In genomic region chr11:11495697-11496096, GRCm38 (mm10) we compare ENCODE assay signal across 18 mouse cellular contexts. TPM values are rescaled to one million over a fixed set of nuclear protein-coding genes. Genes with fewer than 3 reads are reported as not detected.
"Had no signal": no experiment of that assay in that cellular context is flagged by ENCODE, and none has a peak within 500 bp of the region (broad histone marks: within the 10 kb centered on the region; RNA-seq: fewer than 3 reads in every experiment).

No protein-coding gene starts in this region.

- H3K4me3 ChIP-seq: liver, embryonic 12.5 days; midbrain, embryonic 13.5 days; midbrain, embryonic 15.5 days; neural tube, embryonic 13.5 days; neural tube, embryonic 15.5 days had no signal

- H3K27ac ChIP-seq: liver, embryonic 12.5 days; liver, embryonic 14.5 days; midbrain, embryonic 13.5 days; midbrain, embryonic 15.5 days; neural tube, embryonic 13.5 days; neural tube, embryonic 15.5 days had no signal

- H3K27me3 ChIP-seq: liver, embryonic 12.5 days; midbrain, embryonic 13.5 days; midbrain, embryonic 15.5 days; neural tube, embryonic 13.5 days; neural tube, embryonic 15.5 days had no signal

- ATAC-seq: liver, embryonic 12.5 days; midbrain, embryonic 13.5 days; midbrain, embryonic 15.5 days had no signal

- DNase-seq: lung, adult 18-20 months; lung, embryonic 14.5 days; lung, postnatal 10 days; lung, postnatal 4 days; right cerebral cortex, adult 18-20 months; right cerebral cortex, postnatal 25 days; right cerebral cortex, postnatal 4 days; spleen, adult 18-20 months; thymus, adult 18-20 months; thymus, postnatal 14 days; thymus, postnatal 36 days had no signal

- H3K4me1 ChIP-seq: midbrain, embryonic 13.5 days; midbrain, embryonic 15.5 days; neural tube, embryonic 13.5 days; neural tube, embryonic 15.5 days had no signal

- H3K36me3 ChIP-seq: liver, embryonic 12.5 days; midbrain, embryonic 13.5 days; midbrain, embryonic 15.5 days; neural tube, embryonic 13.5 days; neural tube, embryonic 15.5 days had no signal

RNA-seq across cellular contexts. Expression of gene Zpbp, which starts 33.5 kb away (rescaled TPM):
- polyA plus RNA-seq: small intestine, adult 2 months had no signal

RNA-seq across cellular contexts. Expression of gene Spata48, which starts 33.8 kb away (rescaled TPM):
- polyA plus RNA-seq: small intestine, adult 2 months had no signal
